Mouse (Mus musculus) left cerebral cortex, adult 18-20 months (tissue): ENCODE data around the gene Wnt10a. TPM values are rescaled to one million over a fixed set of nuclear protein-coding genes. Genes with fewer than 3 reads are reported as not detected.

Experiments
- DNase-seq, 2 experiments: peaks; one replicate each; pipeline ENCODE4 v3.0.0; 2021 to 2022; ENCODE audit warnings: low spot score in 2 of 2, mixed read lengths in 1 of 2
- total RNA-seq, 2 experiments: library from RNA; stranded (reverse); gene quantifications; 2 replicates each; pipeline ENCODE4 v1.2.3; 2021

Gene Wnt10a
- total RNA-seq, 2 experiments from 2014 or later, result 15.8 to 15.9 TPM

DNA sequence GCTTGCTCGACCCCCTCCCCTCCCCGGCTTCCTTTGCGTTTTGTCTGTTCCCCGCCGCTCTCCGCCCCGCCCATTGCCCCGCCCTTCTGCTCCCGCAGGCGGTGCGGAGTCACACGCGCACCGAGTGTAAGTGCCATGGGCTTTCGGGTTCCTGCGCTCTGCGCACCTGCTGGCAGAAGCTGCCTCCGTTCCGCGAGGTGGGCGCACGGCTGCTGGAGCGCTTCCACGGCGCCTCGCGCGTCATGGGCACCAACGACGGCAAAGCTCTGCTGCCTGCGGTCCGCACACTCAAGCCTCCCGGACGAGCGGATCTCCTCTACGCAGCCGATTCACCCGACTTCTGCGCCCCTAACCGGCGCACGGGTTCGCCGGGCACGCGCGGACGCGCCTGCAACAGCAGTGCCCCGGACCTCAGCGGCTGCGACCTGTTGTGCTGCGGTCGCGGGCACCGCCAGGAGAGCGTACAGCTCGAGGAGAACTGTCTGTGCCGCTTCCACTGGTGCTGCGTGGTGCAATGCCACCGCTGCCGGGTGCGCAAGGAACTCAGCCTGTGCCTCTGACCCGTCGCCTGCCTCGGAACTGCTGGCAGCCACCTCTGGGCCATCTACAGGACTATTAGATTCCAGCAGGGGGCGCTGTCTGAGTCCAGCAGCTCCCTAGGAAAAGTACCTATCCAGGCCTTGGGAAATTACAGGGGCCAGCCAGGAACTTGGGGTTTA is 7.1 kb upstream of the Wnt10a start:
- DNase-seq, result peak; percentile 46 to 61

DNA sequence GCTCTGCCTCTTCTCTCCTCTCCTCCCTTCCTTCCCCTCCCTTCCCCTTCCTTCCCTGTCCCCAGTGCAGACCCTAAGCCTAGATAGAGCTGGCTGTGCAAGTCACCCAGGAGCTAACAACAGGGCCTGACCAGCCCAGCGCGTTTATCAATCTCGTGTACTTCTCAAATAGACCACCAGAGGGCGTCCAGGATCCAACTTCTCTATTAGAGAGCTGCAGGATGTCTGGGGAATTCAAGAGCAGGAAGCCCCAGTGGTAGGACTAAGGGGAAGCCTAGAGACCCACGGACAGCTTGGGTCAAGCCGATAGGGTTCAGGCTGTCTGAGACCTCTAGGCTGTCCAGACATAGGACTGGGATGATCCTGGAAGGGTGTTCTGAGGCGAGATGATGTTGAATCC is 3.5 kb upstream of the Wnt10a start:
- peak; percentile 84 to 89 for DNase-seq

DNA sequence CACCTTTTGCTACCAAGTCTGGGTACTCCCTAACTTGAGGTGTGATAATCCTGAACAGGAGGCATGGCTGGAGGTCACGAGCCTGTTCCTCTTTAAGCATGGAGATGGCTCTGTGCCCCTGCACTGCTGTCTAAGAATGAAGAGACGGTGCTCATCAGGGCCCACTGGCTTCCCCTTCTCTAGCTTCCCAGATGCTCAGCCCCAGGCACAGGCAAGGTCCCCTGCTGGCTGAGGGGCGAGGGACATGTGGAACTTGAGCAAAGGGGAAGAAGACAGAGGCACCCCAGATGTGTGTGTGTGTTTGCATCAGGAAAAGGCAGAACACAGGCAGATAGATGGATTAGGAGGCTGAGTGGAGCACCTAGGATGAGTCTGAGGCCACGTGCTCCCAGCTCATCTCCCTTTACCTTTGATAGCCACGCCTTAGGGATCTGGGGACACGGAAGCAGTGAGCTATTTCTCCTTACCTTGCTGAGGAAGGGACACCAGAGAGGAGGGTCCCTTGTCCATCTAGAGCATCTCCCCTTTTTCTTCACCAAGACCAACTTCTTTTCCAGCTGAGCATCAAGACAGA is 2.6 kb upstream of the Wnt10a start:
- no peak for DNase-seq

DNA sequence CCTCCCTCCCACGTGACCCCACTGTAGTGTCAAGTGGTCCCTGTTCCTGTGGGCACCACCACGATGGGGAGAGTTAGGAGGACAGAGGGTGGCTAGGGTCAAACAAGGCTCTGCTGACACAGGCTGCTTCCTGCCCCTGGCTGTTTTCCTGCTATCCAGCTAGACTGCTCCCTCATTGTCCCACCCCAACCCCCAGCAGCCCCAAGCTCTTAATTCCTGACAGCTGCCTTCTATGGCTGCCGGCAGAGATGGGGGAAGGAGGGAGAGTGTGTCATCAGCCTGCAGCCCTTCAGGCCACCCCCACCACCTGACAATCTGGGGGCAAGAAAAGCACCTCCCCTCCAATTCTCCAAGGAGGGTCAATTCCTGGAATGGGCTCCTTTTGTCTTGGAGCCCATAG is 1.2 kb upstream of the Wnt10a start:
- DNase-seq, result no peak

DNA sequence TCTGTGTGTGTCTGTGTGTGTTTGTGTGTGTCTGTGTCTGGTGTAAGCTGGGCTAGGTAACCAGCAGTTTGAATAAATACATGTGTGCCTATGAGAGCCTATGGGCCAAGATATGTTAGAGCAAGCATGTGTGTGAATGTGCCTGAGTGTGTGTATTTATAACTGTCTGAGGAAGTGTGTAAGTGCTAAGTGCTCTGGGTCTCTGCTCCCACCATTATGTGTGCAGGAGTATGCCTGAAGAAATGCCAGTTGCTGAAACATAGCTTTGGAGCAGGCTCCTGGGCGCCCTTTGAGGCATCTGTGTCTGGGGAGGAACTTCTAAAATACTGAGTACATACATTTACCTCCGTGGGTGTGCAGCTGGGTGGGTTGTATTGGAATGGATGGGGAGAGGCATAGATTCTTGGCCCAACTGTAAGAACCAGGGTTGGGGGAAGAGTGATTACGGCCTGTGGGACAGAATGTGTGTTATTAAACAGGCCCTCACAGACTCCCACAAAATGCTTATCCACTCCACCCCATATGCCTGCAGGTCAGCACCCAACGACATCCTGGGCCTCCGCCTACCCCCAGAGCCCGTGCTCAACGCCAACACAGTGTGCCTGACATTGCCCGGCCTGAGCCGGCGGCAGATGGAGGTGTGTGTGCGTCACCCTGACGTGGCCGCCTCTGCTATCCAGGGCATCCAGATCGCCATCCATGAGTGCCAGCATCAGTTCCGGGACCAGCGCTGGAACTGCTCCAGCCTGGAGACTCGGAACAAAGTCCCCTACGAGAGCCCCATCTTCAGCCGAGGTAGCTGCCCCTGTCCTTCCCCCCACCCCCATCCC is 1.7 kb downstream of the Wnt10a start:
- DNase-seq, result peak; percentile 55 to 69

DNA sequence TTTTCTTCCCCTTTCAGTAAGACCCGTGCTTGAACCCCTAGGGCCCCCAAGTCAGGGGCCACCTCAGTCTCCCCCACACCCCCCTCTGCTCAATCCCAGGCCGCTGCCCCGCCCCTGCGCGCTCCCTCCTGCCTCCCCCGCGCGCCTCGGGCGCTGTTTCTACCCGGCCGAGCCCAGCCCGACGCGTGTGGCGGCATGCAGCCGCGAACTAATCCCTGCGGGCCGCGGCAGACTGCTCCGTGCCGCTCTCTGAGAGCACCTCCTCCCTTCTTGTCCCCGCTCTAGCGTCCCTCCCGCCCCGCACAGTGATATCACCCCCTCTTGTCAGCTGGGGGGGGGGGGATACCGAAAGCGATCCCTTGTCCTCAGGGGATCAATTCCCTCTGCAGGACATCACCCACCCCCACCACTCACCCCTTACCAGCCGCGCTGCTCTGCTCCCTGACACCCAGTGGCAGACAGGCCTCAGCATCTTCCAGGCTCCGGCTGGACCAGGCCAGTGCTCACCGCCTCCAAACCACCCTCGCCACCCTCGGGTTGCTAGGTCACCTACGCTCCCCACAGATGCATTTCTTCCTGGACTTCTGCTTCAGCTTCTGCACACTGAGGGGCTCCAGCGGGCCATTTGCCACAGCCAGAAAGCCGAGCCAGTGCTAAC is 3.3 kb downstream of the Wnt10a start:
- no peak for DNase-seq

DNA sequence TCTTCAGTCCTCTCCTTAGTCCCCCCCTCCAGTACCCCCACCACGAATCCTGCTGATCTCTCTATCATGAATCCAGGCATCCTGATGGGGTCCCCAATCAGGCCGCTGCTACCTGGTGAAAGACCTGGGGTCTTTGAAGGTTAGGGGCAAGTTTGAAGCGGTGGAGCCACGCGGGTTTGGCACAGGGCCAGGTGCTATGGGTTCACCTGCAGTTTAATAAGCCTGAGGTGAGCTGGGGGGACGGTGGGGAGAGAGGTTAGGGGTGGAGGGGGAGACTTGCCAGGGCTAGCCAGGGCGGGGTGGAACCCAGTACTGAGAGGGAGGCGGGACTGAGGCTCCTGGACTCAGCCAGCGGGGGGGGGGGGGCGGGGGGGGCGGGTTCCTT is 3.8 kb downstream of the Wnt10a start:
- DNase-seq, result no peak

DNA sequence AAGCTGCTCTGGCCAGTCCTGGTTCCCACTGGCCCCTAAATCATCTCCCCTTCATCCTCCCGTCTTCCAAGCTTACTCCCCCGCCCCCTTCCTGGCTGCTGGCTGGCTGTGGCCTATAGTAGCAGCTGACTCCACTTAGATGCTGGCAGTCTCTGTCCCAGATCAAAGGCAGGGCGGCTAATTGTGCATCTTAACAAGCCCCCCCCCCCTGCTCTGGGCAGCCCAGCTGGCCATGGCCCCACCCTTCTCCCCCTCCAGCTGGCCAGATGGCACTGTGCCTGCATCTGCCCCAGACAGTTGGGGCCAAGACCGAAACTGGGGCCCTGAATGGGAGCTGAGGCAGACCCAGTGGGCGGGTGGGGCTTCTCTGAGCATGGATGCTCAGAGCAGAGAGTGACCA is 6.1 kb downstream of the Wnt10a start:
- DNase-seq, result no peak

DNA sequence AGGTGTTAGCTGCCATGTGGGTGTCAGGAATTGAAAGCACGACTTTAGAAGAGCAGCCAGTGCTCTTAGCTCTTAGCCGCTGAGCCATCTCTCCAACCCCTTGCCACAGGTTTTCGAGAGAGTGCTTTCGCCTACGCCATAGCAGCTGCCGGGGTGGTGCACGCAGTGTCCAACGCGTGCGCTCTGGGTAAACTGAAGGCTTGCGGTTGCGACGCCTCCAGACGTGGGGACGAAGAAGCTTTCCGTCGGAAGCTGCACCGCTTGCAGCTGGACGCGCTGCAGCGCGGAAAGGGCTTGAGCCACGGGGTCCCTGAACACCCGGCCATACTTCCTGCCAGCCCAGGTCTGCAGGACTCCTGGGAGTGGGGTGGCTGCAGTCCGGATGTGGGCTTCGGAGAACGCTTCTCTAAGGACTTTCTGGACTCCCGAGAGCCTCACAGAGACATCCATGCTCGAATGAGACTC is 9.1 kb downstream of the Wnt10a start:
- DNase-seq, result peak; percentile 55 to 79

DNA sequence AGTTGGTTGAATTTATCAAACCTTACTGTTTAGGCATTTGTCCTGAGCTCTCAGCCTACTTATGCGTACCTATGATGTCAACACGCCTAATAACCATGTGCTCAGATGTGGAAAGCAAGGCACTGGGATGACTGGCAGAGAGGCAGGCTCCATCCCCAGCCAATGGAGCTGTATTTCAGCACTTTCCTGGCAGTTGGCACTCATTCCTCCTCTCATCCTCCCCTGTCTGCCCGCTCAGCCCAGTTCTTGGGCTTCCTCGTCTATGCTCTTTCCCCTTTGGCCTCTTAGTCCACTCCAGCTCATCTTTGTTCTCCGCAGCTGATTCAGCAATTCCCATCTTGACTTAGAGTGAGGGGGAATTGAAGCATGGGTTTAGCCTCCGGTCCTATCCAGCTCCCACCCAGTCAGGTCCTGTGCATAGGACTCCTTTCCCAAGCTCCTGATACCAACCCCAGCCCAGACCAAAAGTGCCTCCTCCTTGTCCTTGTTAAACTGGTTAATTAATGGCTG is 10.4 kb downstream of the Wnt10a start:
- DNase-seq, result no peak

DNA sequence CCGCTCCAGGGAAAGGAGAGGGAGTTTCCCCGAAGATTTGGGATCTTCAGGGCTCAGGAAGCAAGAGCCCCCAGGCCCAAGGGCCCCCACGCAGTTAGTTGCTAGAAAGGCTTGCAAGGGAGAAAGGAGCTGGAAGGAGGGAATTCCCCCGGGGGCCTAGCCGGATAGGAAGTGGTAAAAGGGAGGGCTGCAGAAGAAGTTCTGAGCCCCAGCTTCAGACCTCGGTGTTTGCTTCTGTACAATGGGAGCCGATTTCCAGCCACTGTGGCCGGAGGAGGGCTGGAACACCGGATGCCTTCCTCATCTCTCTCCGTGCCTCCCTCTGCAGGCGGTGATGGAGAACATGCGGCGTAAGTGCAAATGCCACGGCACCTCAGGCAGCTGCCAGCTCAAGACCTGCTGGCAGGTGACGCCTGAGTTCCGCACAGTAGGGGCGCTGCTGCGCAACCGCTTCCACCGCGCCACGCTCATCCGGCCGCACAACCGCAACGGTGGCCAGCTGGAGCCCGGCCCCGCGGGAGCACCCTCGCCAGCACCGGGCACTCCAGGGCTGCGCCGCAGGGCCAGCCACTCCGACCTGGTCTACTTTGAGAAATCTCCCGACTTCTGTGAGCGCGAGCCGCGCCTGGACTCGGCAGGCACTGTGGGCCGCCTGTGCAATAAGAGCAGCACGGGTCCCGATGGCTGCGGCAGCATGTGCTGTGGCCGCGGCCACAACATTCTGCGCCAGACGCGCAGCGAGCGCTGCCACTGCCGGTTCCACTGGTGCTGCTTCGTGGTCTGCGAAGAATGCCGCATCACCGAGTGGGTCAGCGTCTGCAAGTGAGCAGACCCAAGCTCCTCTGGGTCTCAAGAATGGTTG is 11.7 kb downstream of the Wnt10a start:
- peak; percentile 69 to 85 for DNase-seq

DNA sequence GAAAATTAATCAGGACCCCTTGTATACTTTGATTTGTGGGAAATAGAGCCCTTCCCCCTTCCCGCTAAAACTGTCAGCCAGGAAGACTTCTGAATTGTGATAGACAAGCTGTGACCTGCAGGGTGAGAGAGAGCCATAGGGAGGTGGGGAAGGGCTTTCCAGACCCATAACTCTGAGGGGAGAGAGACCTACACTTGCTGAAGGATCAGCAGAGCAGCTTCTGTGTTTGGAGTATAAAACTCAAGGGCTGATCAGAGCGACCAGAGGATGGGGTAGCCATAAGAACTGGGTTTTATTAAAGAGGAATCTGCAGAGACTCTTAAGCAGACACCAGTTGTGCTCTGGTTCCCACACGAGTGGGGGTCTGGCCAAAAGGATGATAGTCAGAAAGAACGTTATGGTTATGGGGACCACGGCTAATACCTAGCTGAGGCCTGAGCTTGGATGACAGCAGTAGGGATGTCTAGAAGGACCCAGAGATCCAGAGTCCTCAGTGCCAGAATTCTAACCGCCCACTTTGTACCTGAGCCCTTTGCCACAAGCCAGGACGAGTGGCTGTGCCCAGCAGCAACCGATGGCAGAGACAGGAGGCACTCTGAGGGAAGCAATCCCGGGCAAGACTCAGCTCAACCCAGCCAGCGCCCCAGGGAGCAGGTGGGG is 13.0 kb downstream of the Wnt10a start:
- no peak for DNase-seq

DNA sequence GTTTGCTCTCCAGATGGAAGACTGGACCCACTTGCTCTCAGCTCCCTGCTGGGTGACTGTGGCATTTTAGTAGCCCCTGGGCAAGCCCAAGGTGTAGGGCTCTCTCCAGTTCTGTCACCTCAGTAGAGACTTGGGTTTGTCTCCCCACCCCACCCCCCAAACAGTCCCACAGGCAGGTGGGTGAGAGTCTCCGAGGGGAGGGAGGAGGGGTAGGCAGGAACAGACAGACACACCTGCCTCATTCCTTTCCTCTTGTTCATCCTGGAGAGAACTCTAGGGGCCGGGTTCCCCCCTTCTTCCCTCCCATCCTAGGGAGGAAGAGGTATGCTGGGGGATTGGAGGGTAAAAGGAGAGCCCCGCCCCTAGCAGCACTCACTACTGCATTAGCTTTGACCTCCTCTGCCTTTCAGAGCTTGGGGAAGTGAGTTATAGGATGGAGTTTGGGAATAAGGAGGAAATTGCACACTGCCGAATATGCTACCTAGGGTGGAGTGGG is 14.1 kb downstream of the Wnt10a start:
- DNase-seq, result no peak

DNA sequence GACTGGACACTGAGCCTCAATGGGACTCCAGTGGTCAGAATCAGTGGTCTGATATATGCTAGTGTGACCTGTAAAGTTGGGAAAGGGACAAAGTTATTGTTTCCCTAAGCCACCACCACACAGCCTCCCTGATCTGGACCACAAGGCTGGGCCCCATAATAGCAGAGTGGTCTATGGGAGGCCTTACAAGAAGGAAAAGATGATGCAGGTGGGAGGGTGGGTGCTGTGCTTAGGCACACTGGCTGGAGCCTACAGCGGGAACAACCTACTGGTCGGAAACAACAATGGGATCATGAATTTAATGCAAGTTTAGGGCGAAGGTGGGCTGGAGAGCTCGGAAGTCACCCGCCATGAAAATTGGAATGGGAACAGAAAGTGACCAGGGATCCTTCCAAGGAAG is 14.5 kb downstream of the Wnt10a start:
- DNase-seq, result no peak

DNA sequence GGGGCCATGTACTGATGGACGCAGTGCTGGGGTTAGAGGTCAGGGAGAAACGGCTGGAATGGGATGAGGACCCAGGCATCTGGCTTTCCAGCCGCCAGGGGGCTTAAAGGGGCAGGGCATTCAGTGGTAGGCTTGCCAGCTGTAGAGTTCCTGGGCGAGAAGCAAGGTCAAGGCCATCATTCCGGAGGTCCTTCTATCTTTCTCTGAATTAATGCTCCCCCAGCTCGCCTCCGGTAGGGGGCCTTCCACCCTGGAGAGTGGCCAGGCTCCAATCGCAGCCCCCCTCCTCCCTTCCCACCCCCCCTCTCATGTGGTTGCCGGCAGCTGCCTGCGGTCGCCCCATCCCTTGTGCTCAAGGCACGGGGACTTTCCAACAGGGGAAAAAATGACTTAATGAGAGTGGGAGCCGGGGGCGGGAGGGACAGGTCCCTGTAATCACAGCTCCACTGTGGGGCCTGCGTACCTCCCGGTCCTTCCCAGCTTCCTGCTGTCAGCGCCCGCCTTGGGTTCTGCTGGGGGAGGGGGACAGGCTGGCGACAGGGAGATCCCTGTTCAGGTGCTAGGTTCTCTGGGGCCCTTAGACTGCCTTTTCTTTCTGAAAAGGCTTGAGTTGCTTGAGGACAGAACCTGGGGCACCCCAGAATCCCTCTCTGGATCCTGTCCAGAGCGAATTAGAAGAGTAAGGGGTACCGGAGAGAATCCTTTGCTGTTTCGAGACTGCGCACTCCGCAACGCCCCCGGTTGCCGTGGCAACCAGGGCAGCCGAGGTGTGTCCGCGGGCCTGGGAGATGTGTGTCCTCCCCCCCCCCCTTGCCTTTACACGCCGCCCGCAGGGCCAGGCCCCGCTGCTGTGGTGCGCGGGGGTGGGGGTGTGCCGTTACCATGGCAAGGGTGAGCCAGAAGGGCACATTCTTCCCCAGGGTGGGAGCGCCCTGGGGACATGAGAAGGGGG is 15.3 kb downstream of the Wnt10a start:
- DNase-seq, result peak; percentile 54 to 71

DNA sequence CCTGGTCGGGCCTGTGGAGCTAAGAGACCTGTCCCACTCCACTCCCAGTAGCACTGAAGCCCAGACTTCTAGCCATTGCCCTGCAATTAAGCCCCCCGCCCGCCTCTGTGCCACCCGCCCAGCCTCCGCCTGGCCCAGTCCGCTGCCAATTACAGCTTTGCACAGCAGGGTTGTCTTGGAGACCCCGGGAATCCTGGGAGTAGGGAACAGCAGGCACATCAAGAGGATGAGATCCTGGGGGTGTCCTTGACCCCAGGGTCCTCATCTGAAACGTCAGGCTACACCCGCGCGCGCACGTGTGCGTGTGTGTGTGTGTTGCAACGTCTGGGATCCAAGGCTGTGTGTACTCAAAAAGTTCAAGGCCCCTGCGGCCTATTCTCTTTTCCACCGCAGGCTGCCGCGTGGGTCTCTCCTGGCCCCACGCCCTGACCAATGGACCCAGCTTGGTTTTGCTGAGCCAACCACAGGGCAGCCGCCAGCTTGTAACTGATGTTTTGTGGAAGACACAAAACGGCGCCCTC is 16.3 kb downstream of the Wnt10a start:
- DNase-seq, result no peak

DNA sequence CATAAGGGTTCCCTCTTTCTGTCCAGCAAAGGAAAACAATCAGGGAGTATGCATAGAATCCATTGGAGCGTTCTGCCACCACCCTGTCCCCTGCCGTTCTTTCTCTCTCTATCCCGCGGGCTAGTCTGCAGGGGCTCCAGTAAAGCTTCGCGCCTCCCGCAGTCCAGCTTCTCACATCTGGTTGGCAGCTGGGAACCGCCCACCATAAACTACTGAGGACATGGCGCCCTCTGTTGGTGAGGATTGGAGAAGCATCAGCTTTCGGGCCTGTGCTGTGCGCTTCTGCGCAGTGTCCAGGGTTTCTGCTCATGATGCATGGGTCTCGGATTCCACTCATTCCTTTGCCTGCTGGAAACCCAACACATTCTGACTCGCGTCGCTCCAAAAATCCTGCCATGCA is 16.8 kb downstream of the Wnt10a start:
- peak; percentile 93 to 96 for DNase-seq

DNA sequence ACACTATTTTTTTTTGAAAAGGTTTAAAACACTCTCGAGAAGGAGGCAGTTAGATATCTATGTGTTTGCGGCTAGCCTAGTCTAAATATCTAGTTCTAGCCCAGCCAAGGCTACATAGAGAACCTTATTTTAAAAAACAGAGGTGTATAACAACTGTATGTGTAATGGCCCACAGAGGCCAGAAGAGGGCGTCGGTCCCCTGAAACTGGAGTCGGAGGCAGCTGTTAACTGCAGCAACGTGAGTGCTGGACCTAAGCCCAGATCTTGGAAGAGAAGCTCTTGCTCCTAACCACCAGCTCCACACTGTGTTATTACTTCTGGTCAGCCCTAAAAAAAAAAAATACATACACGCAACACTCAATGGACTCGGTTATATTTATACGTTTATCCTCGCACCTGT is 17.7 kb downstream of the Wnt10a start:
- DNase-seq, result no peak
